Mouse (Mus musculus): Measurements from ENCODE around the gene Dand5. TPM values are rescaled to one million over a fixed set of nuclear protein-coding genes. Genes with fewer than 3 reads are reported as not detected.

Gene Dand5
- total RNA-seq, 1 experiment from 2014 or later, result 3.8 TPM

DNA sequence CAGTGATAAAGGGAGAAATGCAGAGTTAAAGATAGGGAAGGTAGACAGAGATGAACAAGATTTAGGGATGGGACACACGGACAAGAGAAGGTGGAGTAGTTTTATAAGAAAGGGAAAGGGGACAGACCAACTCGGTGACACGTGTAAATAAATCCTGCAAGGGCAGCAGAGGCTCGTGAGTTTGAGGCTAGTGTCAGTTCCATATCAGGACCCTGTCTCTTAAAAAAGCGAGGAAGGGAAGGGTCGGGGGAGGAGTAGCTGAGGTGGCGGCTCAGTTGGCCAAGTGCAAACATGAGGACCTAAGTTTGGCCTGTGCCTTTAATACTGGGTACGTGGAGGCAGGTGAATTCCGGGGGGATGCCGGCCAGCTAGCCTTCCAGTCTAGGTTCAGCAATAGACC is 11.3 kb downstream of the Dand5 start:
- no peak for ATAC-seq (replicated peaks in 1 of 2; ENCODE audit: insufficient read depth in 1 of 2, low FRiP score in 2 of 2, low TSS enrichment in 1 of 2, low read depth in 1 of 2, poor library complexity in 2 of 2, severe bottlenecking in 2 of 2)

DNA sequence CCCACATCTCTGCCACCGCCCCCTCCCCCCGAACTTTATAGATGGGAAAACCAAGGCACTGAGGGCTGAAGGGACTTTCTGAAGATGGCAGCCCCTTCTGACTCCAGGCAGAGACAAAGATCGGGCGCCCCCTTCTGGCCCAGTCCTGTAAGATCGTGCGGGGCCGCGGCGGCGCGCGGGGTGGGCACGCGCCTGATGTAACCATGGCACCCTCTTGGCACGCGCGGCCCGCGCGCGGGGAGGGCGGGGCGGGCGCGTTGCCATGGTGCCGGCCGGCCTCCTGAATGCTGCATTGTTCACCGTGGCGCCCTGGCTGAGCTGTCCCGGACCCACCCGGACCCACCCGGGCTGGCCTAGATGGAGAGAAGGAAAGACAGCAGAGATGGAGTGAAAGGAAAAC is 11.7 kb downstream of the Dand5 start:
- peak; percentile 43 to 62; a peak in 3 of 4 replicates for ATAC-seq (replicated peaks in 1 of 2; ENCODE audit: insufficient read depth in 1 of 2, low FRiP score in 2 of 2, low TSS enrichment in 1 of 2, low read depth in 1 of 2, poor library complexity in 2 of 2, severe bottlenecking in 2 of 2)

DNA sequence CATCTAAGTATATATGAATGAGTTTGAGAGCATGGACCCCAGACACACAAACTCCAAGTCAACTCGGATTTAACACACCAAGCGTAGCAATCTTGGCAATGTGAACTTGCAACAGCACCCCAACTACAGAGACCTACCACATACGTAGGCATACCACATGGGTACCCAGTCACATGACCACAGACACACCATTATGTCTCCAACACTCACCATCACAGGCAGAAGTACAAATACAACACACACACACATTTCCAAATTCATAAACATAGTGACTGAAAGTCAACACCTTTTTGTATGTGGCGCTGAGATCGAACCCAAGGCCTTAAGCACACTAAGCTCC is 12.7 kb downstream of the Dand5 start:
- ATAC-seq (replicated peaks in 1 of 2; ENCODE audit: insufficient read depth in 1 of 2, low FRiP score in 2 of 2, low TSS enrichment in 1 of 2, low read depth in 1 of 2, poor library complexity in 2 of 2, severe bottlenecking in 2 of 2), result no peak

DNA sequence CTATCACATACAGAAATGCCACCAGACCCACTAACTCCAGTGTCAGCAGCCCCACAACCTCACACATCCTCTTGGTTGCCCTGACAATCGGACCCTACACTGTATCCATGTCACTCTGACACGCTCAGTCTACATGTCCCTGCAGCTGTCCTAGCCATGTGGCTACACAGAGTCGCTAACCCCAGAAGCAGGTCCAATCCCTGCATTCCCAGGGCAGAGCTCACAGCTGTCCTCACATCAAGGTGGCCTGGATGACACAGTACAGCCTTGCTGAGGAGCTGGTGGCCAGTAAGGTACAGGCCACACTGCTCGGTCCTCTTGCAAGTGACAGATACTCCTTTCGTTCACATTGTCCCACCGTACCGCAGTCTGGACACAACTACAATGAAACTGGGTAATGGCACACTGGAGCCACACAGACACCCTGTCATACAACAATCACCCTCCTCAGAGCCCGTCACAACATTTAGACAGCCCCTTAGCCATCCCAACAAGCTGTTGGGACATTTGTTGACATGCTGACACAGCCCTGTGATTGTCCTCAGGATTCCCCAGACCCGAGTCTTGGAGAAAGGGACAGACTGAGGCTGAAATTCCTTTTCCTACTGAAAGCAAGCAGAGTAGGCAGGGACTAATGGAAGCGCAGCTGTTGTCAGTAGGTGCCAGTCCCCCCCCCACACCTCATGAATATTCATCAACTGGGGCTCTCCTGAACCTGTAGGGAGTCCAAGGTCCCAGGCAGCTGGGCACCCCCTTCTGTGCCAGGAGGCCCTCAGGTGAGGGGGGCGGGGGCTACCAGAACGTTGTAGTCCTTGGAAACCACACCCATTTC is 13.3 kb downstream of the Dand5 start:
- ATAC-seq (replicated peaks in 1 of 2; ENCODE audit: insufficient read depth in 1 of 2, low FRiP score in 2 of 2, low TSS enrichment in 1 of 2, low read depth in 1 of 2, poor library complexity in 2 of 2, severe bottlenecking in 2 of 2), result no peak

DNA sequence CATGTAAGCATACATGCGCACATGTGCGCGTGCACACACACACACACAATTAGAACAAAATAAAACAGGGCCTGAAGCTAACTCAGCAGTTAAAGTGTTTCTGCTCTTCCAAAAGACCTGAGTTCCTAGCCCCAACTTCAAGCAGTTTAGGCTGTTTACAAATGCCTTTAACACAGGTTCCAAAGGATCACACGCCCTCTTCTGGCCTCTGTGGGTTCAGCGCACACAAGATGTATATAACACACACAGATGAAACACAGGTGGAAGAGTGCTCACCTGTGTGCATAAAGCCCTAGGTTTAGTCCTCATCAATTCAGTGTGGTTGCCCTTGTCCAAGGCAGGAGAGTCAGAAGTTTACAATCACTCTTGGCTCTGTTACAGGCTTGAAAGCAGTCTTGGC is 16.6 kb downstream of the Dand5 start:
- ATAC-seq (replicated peaks in 1 of 2; ENCODE audit: insufficient read depth in 1 of 2, low FRiP score in 2 of 2, low TSS enrichment in 1 of 2, low read depth in 1 of 2, poor library complexity in 2 of 2, severe bottlenecking in 2 of 2), result no peak

DNA sequence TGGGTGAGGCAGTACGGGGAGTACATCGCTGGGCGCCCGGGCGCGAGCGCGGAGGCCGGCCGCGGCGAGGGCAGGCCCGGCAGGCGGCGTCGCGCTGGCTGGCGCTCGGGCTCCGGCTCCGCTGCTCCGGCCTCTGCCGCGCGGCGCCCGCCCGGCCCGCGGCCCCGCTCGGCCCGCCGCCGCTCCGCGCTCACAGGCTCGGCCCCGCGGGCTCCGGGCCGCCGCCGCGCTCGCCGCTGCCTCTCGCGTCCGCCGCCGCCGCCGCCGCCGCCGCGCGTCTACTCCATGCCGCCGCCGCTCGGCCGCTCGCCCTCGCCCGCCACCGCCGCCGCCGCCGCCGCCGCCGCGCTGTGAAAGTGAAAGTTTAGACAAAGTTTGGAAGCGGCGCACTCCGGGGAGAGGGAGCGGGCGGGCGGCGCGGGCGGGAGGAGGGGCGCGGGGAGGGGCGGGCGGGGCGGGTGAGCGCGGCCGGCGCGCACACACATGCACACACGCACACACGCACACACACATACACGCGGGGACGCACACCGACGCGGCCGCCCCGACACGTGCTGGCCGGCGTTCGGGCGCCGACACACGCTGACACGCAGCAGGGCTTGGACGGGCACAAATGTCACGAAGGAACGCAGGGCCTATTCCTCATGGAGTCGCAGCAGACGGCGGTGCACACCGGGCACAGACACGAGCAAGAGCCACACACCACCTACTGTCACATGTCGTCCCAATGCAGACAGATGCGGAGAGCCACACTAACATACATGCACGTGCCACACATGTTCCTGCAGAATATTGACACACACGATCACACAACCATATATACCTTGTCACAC is 22.4 kb downstream of the Dand5 start, which contains the start of gene Nfix:
Gene Nfix, minus strand, starts transcription at position 346 of the 833 bp plus-strand sequence.
- peak in 1 of 2 experiments; percentile 34; a peak in 2 of 4 replicates for ATAC-seq (replicated peaks in 1 of 2; ENCODE audit: insufficient read depth in 1 of 2, low FRiP score in 2 of 2, low TSS enrichment in 1 of 2, low read depth in 1 of 2, poor library complexity in 2 of 2, severe bottlenecking in 2 of 2)

DNA sequence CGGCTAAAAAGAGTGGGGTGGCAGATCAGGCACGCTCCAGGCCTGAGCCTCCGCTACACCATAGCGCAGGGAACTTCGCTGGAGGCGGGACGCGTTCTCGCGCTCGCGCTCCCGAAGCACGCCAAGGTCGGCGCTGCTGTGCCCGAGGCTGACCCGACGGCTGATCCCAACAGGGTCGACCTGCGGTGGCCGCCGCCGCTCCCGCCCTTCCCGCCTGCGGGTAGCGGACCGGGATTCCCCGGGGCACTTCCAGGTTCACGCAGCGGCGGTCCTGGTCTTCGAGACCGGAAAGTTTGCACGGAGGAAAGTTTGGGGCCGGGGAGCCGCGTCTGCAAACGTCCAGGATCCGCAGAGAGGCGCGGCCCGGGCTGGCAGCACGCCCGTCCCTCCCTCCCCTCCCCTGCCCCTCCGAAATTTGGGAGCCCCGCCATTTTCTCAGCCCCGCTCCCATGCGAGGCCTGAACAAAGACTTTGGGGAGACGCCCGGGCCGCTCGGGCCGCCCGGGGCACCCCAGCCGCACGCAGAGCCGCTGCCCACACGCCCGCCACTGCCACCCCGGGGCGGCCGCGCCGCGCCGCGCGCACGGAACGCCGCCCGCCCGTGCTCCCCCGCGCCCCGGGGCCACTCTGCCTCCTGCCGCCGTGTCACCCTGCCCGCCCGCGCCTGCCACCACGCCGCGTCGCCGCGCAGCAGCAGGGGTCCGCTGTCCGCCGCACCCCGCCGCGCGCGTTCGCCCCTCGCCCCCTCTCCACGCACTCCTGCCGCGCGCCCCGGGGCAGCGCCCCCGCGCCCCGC is 23.3 kb downstream of the Dand5 start:
- peak; percentile 35 to 36; a peak in 2 of 4 replicates for ATAC-seq (replicated peaks in 1 of 2; ENCODE audit: insufficient read depth in 1 of 2, low FRiP score in 2 of 2, low TSS enrichment in 1 of 2, low read depth in 1 of 2, poor library complexity in 2 of 2, severe bottlenecking in 2 of 2)

DNA sequence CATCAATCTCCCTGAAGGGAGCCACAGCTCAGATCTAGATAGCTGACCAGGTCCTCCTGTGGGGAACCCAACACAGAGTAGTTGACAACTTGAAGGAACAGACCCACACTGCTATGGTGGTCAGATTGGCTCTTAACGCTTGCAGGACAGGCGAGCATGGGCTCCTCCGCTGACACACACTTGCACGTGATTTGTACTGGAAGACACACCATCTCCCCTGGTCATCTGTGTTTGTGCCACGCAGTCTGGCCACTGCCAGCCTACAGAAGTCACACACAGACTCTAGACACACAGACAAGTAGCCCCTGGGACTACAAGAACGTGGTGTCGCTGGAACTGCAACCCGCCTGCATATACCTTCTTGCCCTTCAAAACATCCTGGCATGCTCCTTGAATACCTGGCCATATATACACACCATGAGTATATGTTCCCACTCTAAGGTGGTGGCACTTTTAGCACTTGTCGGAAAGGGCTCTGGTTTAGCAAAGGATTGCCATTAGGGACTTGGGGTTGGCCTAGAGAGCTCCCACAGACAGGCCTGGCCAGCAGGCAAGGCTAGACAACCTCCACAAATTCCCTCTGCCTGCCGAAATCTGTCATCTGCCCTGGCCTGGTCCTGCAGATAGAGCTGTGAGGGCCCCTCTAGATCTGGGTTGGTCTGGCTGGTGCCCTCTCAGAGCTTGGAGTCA is 24.0 kb downstream of the Dand5 start:
- ATAC-seq (replicated peaks in 1 of 2; ENCODE audit: insufficient read depth in 1 of 2, low FRiP score in 2 of 2, low TSS enrichment in 1 of 2, low read depth in 1 of 2, poor library complexity in 2 of 2, severe bottlenecking in 2 of 2), result no peak

DNA sequence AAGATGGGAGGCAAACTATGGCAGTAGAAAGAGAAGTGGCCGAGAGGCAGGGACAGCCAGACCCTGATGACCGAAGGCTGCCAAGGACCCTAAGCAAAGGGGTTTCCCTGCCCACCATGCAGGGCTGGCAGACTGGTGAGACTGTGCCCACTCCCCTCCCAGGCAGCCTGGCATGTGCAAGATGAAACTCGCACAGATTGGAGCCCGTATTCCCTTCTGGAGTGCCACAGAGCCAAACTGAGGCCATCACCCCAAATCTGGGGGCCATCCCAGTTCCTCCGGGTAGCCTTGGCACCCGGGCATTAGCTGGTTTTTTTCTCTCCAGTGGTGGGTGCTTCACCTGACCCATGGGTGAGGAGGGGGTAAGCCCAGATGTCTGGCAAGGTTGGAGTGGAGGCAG is 24.7 kb downstream of the Dand5 start:
- ATAC-seq (replicated peaks in 1 of 2; ENCODE audit: insufficient read depth in 1 of 2, low FRiP score in 2 of 2, low TSS enrichment in 1 of 2, low read depth in 1 of 2, poor library complexity in 2 of 2, severe bottlenecking in 2 of 2), result no peak

DNA sequence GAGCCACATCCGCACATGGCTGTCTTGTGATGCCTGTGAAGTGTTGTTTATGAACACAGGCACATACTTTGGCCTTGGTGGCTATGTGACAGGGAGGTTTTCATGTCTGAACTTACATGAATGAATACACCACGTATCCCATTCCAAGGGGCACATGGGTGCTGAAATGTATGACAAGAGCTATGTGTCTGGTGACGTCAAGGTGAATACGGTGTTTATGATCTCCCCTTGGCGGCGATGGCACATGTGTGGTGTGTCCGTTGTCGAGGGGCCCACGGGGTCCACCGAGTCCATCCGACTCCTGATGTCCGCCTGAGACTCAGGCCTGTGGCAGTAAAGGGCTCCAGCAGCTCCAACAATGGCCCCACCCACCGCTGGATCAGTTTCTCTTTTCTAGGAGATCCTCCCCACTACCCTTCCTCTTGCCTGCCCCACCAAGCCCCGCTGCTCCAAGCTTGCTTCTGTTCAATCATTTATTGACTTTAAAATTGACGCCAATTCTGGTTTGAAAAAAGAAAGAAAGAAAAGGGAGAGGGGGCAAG is 25.3 kb downstream of the Dand5 start:
- no peak for ATAC-seq (replicated peaks in 1 of 2; ENCODE audit: insufficient read depth in 1 of 2, low FRiP score in 2 of 2, low TSS enrichment in 1 of 2, low read depth in 1 of 2, poor library complexity in 2 of 2, severe bottlenecking in 2 of 2)

DNA sequence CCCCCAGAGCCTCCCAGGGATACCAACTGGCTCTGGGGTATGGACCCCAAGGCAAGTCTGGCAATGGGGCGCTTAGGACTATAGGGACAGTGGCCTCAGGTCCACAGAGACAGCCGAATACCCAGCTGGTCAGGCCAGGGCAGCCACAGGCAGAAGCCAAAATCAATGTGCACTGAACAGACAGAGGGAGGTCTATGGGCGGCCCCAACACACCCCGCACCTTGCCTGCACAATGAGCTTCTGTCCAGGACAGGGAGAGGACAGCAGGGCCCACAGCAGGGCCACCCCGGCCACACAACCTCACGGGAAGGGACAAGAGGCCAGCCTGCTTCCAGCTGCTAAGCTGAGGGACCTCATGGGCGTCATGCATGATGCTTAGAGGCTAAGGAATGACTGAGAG is 28.1 kb downstream of the Dand5 start:
- ATAC-seq (replicated peaks in 1 of 2; ENCODE audit: insufficient read depth in 1 of 2, low FRiP score in 2 of 2, low TSS enrichment in 1 of 2, low read depth in 1 of 2, poor library complexity in 2 of 2, severe bottlenecking in 2 of 2), result no peak

DNA sequence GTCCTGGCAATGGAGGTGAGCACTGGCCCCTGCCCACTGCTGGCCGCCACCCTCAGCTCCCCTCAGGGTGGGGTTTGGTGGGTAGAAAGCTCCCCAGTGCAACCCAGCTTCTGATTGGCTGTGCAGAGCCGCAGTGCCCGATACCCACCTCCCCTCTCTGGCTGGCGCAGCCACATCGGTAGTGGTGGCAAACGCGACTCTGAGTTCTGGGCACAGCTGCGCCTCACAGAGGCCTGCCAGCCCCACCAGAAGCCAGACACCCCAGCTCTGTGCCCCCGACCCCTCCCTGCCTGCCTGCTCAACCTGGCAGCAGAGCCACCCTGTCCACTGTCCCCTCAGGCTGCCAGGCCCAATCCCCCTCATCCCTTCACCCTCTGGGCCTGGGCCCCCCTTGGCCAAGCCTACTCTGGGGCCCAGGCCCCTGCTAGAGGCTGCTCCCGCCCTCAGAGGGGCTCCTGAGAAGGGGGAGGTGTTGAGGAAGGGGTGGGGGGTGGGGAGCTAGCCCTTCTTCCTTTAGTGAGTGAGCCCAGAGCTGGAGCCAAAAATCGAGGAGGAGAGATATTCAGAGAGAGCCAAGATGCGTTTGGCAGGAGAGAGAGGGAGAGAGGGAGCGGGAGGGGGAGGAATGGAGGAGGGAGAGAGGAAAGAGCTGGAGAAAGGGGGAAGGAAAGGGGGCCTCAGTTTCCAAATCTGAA is 28.7 kb downstream of the Dand5 start:
- no peak for ATAC-seq (replicated peaks in 1 of 2; ENCODE audit: insufficient read depth in 1 of 2, low FRiP score in 2 of 2, low TSS enrichment in 1 of 2, low read depth in 1 of 2, poor library complexity in 2 of 2, severe bottlenecking in 2 of 2)

DNA sequence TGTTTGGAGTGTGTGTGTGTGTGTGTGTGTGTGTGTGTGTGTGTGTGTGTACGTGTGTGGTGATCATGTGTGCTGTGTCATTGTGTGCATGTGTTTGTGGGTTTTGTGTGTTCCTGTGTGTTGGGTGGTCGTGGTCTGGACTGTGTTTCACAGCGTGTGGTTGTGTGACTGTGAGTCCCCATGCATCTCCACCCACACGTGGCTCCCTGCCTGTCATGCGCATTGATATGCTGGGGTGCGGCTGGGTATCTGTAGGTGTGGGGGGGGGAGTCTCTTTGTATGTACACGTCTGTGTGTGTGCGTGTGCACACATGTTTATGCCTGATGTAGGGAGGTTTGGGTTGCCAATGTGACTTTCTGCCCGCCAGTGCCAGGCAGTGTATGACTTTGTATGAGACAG is 29.5 kb downstream of the Dand5 start:
- ATAC-seq (replicated peaks in 1 of 2; ENCODE audit: insufficient read depth in 1 of 2, low FRiP score in 2 of 2, low TSS enrichment in 1 of 2, low read depth in 1 of 2, poor library complexity in 2 of 2, severe bottlenecking in 2 of 2), result no peak

DNA sequence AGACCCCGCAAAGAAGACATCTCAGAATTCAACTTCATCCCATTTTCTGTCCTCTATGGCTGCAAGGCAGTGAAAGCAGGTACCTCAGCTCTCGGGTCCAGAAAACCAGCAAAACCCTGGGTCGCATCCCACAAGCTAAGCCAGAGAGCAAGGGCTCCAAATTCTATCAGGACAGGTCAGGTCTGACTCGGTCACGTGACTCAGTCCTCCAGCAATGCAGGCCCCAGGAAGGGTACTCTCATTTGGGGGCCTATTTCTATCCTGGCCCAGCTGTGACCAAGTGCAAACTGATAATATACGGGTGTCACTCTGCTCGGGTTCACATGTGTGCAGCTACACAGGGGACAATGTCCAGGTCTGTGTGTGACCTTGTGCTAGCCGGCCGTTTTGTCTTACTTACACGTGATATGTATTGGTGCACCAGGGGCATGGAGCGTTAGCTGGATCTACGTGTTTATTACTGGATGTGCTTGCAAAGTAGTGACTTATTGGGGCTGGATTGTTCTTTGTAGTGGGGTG is 30.1 kb downstream of the Dand5 start:
- no peak for ATAC-seq (replicated peaks in 1 of 2; ENCODE audit: insufficient read depth in 1 of 2, low FRiP score in 2 of 2, low TSS enrichment in 1 of 2, low read depth in 1 of 2, poor library complexity in 2 of 2, severe bottlenecking in 2 of 2)

DNA sequence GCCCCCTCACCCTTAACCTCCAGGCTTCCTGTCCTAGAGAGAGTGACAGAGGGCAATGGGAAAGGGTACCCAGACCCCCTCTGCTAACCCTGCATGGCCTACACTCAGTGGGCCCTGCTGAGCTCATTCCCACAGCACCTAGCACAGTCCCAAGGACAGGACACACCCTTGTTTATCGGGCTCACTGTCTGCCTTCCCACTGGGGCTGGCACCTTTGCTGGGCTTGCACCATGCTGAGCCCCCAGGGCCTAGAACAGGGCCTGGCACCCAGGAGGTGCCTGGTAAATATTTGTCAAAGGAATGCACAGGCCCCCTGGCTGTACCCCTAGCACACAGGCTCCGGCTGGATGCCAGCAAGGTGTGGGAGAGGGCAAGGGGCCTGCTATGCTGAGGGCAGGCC is 32.1 kb downstream of the Dand5 start:
- ATAC-seq (replicated peaks in 1 of 2; ENCODE audit: insufficient read depth in 1 of 2, low FRiP score in 2 of 2, low TSS enrichment in 1 of 2, low read depth in 1 of 2, poor library complexity in 2 of 2, severe bottlenecking in 2 of 2), result no peak

DNA sequence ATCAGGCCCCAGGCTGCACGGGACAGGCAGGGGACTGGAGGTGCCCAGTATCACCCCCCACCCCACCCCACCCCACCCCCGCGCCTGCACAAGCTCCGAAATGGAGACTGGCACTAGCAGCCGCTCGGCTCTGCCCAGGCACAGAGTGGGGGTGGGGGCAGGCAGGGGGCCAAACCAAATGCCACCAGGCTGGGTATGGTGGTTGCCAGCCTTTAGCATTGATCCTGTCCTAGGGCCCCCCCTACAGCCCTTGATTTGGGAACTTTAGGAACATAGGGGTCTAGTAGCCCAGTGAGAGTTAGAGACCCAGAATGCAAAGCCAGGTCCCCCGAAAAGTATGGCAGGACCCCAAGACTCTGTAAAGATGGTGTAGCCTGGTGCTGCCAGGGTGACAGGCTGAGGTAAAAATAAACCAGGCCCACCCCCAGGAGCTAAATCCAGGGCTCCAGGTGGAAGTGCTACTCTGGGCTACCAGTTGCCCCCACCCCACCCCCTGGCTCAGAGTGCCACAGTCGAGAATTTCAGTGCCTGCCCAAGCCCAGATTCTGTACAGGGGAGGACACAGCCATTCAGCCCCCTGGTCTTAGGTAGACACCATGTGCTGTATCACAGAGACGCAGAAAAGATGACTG is 32.7 kb downstream of the Dand5 start:
- no peak for ATAC-seq (replicated peaks in 1 of 2; ENCODE audit: insufficient read depth in 1 of 2, low FRiP score in 2 of 2, low TSS enrichment in 1 of 2, low read depth in 1 of 2, poor library complexity in 2 of 2, severe bottlenecking in 2 of 2)

All from hematopoietic stem cell, adult 5-6 weeks (primary cell).